Mouse (Mus musculus) monocyte, adult 5-6 weeks (primary cell): Measurements from ENCODE around the gene Nckap5l. TPM values are rescaled to one million over a fixed set of nuclear protein-coding genes. Genes with fewer than 3 reads are reported as not detected.

Experiments used
- ATAC-seq: fragments of 153-309, 156-312 bp; replicated peaks from 2 replicates; pipeline ENCODE4 v1.8.0; 2017; ENCODE audit warnings: mild to moderate bottlenecking; ENCODE audit not compliant: low TSS enrichment, insufficient number of reproducible peaks, severe bottlenecking, poor library complexity, low FRiP score
- total RNA-seq: library from RNA; stranded (forward); fragments of 200-1000, 200-491, 200-594 nt; gene quantifications from 3 replicates; pipeline ENCODE4 v1.2.3, GENCODE M21; 2017

Nckap5l gene
- total RNA-seq, 1 experiment from 2014 or later, result 1.2 TPM

DNA sequence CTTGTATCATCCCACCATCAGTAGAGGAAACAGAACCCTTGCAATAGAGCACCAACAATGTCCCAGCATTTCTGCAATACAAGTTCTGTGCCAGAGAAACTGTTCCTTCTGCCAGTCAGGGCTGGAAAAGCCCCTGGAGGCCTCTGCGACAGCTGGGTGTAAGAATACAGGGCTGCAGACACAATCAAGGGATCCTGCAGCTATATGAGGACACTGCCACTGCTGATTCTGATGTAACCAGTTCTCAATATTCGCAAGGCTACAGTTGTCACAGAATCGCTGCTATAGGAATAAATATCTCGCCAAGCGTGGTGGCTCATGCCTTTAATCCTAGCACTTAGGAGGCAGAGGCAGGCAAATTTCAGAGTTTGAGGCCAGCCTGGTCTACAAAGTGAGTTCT, 81.3 kb downstream of the Nckap5l start:
- ATAC-seq, result no peak

DNA sequence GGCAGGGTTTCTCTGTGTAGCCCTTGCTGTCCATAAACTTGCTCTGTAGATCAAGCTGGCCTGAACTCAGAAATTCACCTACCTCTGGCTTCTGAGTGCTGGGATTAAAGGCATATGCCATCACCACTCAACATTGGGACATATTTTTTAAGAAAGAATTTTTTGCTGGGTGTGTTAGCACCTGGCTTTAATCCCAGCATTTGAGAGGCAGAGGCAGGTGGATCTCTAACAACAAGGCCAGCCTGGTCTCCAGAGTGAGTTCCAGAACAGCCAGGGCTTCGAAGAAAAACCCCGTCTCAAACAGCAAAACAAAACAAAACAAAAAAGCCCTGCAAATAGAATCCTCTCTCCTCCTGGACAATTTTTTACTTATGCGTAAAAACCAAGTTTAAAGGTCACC, 82.0 kb downstream of the Nckap5l start:
- ATAC-seq, result no peak

DNA sequence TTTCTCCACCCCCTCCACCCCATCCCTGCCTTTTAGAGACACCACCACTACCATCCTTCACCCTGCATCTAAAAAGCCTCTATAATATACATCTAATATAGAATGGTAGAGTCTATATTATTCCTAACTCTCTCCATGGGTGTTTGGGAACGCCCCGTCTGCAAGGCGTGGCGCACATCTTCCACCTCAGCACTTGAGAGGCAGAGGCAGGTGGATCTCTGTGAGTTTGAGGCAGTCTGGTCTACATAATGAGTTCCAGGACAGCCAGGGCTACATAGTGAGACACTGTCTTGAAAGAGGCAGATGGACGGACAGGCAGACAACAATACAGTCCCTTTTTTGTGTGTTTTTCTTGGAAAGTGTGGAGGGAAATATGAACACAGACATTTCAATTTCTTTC, 82.5 kb downstream of the Nckap5l start:
- no peak for ATAC-seq

DNA sequence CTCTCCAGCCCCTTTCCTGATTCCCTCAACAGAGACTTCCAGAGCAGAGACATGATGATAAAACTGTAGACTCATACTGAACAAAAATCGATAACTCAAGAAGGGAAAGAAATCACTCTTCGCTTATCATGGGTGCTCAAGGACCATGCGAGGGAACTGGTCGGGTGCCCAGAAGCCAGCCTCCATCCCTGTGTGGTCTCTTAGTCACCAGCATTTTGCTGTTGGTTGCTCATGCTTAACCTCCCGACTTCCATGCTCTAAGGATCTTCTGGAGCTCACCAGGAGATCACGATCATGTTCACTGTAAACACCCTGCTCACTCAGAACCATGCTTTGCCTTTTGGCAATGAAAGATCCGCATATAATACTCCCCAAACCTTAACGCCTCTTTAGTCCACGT, 84.8 kb downstream of the Nckap5l start:
- no peak for ATAC-seq

Other genes starting within 250 kb of the Nckap5l start
- not detected in 3 replicates for gene Kcnh3, start 232.9 kb downstream of the Nckap5l start, total RNA-seq
- 41.0 to 47.6 TPM (median 47.0 TPM) in 3 replicates for gene Mcrs1, start 205.8 kb downstream of the Nckap5l start, total RNA-seq
- gene Prpf40b, start 162.7 kb downstream of the Nckap5l start, total RNA-seq, result 0.57 to 7.6 TPM (median 1.7 TPM) in 3 replicates
- not detected in 3 replicates for gene Fam186b, start 161.9 kb downstream of the Nckap5l start, total RNA-seq
- 29.5 to 41.3 TPM (median 31.6 TPM) in 3 replicates for gene Fmnl3, start 87.3 kb downstream of the Nckap5l start, total RNA-seq
- 340 to 400 TPM (median 366 TPM) in 3 replicates for gene Tmbim6, start 64.9 kb downstream of the Nckap5l start, total RNA-seq
- 6.8 to 12.5 TPM (median 7.3 TPM) in 3 replicates for gene Bcdin3d, start 17.0 kb upstream of the Nckap5l start, total RNA-seq
- gene Faim2, start 70.4 kb upstream of the Nckap5l start, total RNA-seq, result 0.11 TPM in 1 of 3 replicates, not detected in the others
- not detected in 3 replicates for gene Aqp2, start 121.3 kb upstream of the Nckap5l start, total RNA-seq
- not detected in 3 replicates for gene Aqp5, start 133.0 kb upstream of the Nckap5l start, total RNA-seq
- not detected in 3 replicates for gene Aqp6, start 143.7 kb upstream of the Nckap5l start, total RNA-seq
- 16.4 to 36.9 TPM (median 17.8 TPM) in 3 replicates for gene Racgap1, start 193.9 kb upstream of the Nckap5l start, total RNA-seq
- not detected in 3 replicates for gene Asic1, start 212.6 kb upstream of the Nckap5l start, total RNA-seq
- 24.4 to 29.5 TPM (median 24.5 TPM) in 3 replicates for gene Smarcd1, start 244.4 kb upstream of the Nckap5l start, total RNA-seq
- gene Gm17349, start 247.7 kb upstream of the Nckap5l start, total RNA-seq, result 11.3 TPM in 1 of 3 replicates, not detected in the others